Mouse (Mus musculus) ES-Bruce4 (cell line): ENCODE measurements around the gene Slc5a10.

Source experiments
- CTCF ChIP-seq: IDR thresholded peaks from one replicate; pipeline ENCODE4 v1.8.1; 2011; ENCODE audit warnings: low read depth, low read length
- EP300 ChIP-seq: IDR thresholded peaks from 2 replicates; pipeline ENCODE4 v1.6.1; 2011; ENCODE audit warnings: low read depth, low read length; ENCODE audit not compliant: insufficient read depth

DNA sequence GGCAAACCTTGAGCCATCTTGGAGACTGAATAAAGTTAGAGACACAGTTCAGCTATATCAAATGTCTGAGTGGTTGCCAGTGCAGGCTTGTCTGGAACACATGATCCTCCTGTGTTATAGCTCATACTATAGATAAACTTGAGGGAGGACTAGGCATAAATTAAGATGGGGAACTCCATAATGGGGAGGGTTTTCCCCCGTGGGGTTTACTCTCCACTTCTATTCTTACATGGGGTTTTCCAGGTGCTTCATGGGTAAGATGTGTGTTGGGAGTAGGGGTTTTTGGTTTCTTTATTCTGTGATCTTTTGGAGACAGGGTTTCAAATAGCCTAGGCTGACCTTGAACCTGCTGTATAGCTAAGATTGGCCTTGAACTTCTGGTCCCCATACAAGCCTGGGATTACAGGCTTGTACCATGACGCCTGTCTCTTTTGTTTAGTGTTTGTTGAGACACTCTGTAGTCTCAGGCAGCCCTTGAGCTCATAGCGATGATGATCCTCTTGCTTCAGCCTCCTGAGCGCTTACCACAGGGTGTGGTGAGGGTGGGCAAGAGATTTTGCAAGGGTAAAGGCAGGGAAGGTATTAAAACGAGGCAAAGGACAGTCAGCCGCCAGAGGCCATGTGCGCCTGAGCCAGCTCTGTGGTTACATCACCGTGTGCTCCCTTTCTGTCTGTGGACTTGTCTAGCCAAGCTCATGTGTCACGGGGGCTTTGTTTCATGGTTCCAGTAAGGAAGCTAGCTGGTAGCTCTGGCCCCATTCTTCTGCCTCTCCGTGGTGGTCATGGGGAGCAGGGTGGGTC, 73.3 kb downstream of the Slc5a10 start:
- TF ChIP-seq CTCF, result no peak
- no peak for TF ChIP-seq EP300
